Mouse (Mus musculus): ENCODE data around the gene Glra4. TPM values are rescaled to one million over a fixed set of nuclear protein-coding genes. Genes with fewer than 3 reads are reported as not detected.
"Not testable (repeated sequence)": the region's sequence is repeated elsewhere in the genome, so short reads cannot be mapped to it uniquely, and the experiment has no call there.

Glra4 gene
- polyA plus RNA-seq, 1 experiment from 2014 or later = not detected

GRCm38 (mm10) chrX:136755464-136755863 is 24.5 kb downstream of the Glra4 start:
- H3K27me3 ChIP-seq (replicated peaks) = no peaks in the 10 kb centered on the region
- no peak overlapping the region for H3K4me3 ChIP-seq
- no peak overlapping the region for H3K9ac ChIP-seq
- H3K36me3 ChIP-seq (replicated peaks) = no peaks in the 10 kb centered on the region
- H3K4me1 ChIP-seq = no peaks in the 10 kb centered on the region
- ATAC-seq (replicated peaks) = no peak
- H3K9me3 ChIP-seq = no peaks in the 10 kb centered on the region
- H3K4me2 ChIP-seq = no peak overlapping the region
- 94% methylated on average over 3 of the region's 3 CpGs for WGBS
- no peak overlapping the region for H3K27ac ChIP-seq

- Histone ChIP-seq H3K27ac (no peak overlapping the region), H3K9me3 (no peaks in the 10 kb centered on the region), H3K4me1 (no peaks in the 10 kb centered on the region), H3K36me3 (replicated peaks) (no peaks in the 10 kb centered on the region), H3K4me3 (no peak overlapping the region), H3K9ac (no peak overlapping the region), H3K27me3 (replicated peaks) (no peaks in the 10 kb centered on the region), H3K4me2 (no peak overlapping the region)
- ATAC-seq (replicated peaks) = no peak
- WGBS = 90% methylated on average over 4 of the region's 4 CpGs
Observed at GRCm38 (mm10) chrX:136749329-136749728, 30.6 kb downstream of the Glra4 start.

- no peak overlapping the region for H3K9ac ChIP-seq
- H3K4me1 ChIP-seq = no peaks in the 10 kb centered on the region
- no peaks in the 10 kb centered on the region for H3K36me3 ChIP-seq (replicated peaks)
- 82% methylated on average over 8 of the region's 8 CpGs for WGBS
- no peaks in the 10 kb centered on the region for H3K9me3 ChIP-seq
- no peak overlapping the region for H3K4me3 ChIP-seq
- H3K27me3 ChIP-seq (replicated peaks) = no peaks in the 10 kb centered on the region
- H3K4me2 ChIP-seq = no peak overlapping the region
- no peak for ATAC-seq (replicated peaks)
- H3K27ac ChIP-seq = no peak overlapping the region
Observed at GRCm38 (mm10) chrX:136744663-136745062, 35.3 kb downstream of the Glra4 start.

- H3K27me3 ChIP-seq (replicated peaks) = no peaks in the 10 kb centered on the region
- no peaks in the 10 kb centered on the region for H3K36me3 ChIP-seq (replicated peaks)
- no peak for ATAC-seq (replicated peaks)
- H3K4me1 ChIP-seq = peaks cover 6% of the 10 kb centered on the region
- H3K4me3 ChIP-seq = peak within 1 kb of the TSS; percentile 52
- no peaks in the 10 kb centered on the region for H3K9me3 ChIP-seq
- peak within 1 kb of the TSS; percentile 93 for H3K27ac ChIP-seq
- H3K9ac ChIP-seq = 0 out of 2 replicates have a peak within 1 kb of the TSS, but pooled peaks have one; percentile 48
- peak within 1 kb of the TSS; percentile 50 for H3K4me2 ChIP-seq
- 83% methylated on average over 12 of the region's 12 CpGs for WGBS
Observed at GRCm38 (mm10) chrX:136743459-136743858, 36.5 kb downstream of the Glra4 start, which contains the start of gene Morf4l2. Gene Morf4l2, minus strand, starts transcription at chrX:136743690.

GRCm38 (mm10) chrX:136742661-136743103 is 37.3 kb downstream of the Glra4 start:
- H3K27ac ChIP-seq = peak overlapping the region; percentile 93
- H3K4me2 ChIP-seq = peak overlapping the region; percentile 50
- WGBS = 32% methylated on average over 5 of the region's 5 CpGs
- no peaks in the 10 kb centered on the region for H3K27me3 ChIP-seq (replicated peaks)
- H3K9ac ChIP-seq = 0 out of 2 replicates have a peak overlapping the region, but pooled peaks have one; percentile 48
- no peaks in the 10 kb centered on the region for H3K9me3 ChIP-seq
- H3K36me3 ChIP-seq (replicated peaks) = no peaks in the 10 kb centered on the region
- peaks cover 8% of the 10 kb centered on the region for H3K4me1 ChIP-seq
- no peak for ATAC-seq (replicated peaks)
- H3K4me3 ChIP-seq = peak overlapping the region; percentile 52

- H3K4me2 ChIP-seq = peak overlapping the region; percentile 50
- H3K4me1 ChIP-seq = peaks cover 8% of the 10 kb centered on the region
- H3K4me3 ChIP-seq = peak overlapping the region; percentile 52
- H3K27me3 ChIP-seq (replicated peaks) = no peaks in the 10 kb centered on the region
- no peaks in the 10 kb centered on the region for H3K9me3 ChIP-seq
- peak overlapping the region; percentile 48; the same call in 1 of the 2 replicates for H3K9ac ChIP-seq
- no peak for ATAC-seq (replicated peaks)
- no peaks in the 10 kb centered on the region for H3K36me3 ChIP-seq (replicated peaks)
- WGBS = 21% methylated on average over 10 of the region's 10 CpGs
- H3K27ac ChIP-seq = peak overlapping the region; percentile 93
Observed at GRCm38 (mm10) chrX:136742241-136742640, 37.7 kb downstream of the Glra4 start.

- peak overlapping the region; percentile 50 for H3K4me2 ChIP-seq
- peak; percentile 87 for ATAC-seq (replicated peaks)
- no peaks in the 10 kb centered on the region for H3K36me3 ChIP-seq (replicated peaks)
- H3K27ac ChIP-seq = peak overlapping the region; percentile 93
- 37% methylated on average over 46 of the region's 46 CpGs for WGBS
- H3K4me1 ChIP-seq = peaks cover 8% of the 10 kb centered on the region
- peak overlapping the region; percentile 48 for H3K9ac ChIP-seq
- peak overlapping the region; percentile 52 for H3K4me3 ChIP-seq
- H3K27me3 ChIP-seq (replicated peaks) = no peaks in the 10 kb centered on the region
- no peaks in the 10 kb centered on the region for H3K9me3 ChIP-seq
Observed at GRCm38 (mm10) chrX:136741651-136742201, 38.2 kb downstream of the Glra4 start.

- Histone ChIP-seq H3K9me3 (no peaks in the 10 kb centered on the region), H3K27me3 (replicated peaks) (no peaks in the 10 kb centered on the region), H3K4me2 (peak overlapping the region; percentile 52; the same call in 1 of the 2 replicates), H3K27ac (peak overlapping the region; percentile 93), H3K4me3 (peak overlapping the region; percentile 54), H3K9ac (peak overlapping the region; percentile 47), H3K36me3 (replicated peaks) (no peaks in the 10 kb centered on the region), H3K4me1 (peaks cover 8% of the 10 kb centered on the region)
- WGBS = 23% methylated on average over 39 of the region's 39 CpGs
- ATAC-seq (replicated peaks) = peak; percentile 98
Observed at GRCm38 (mm10) chrX:136740791-136741650, 38.9 kb downstream of the Glra4 start.

GRCm38 (mm10) chrX:136740087-136740790 is 39.7 kb downstream of the Glra4 start:
- Histone ChIP-seq H3K9ac (peak overlapping the region; percentile 47; the same call in 1 of the 2 replicates), H3K36me3 (replicated peaks) (no peaks in the 10 kb centered on the region), H3K27ac (peak overlapping the region; percentile 82), H3K4me3 (peak overlapping the region; percentile 54), H3K27me3 (replicated peaks) (no peaks in the 10 kb centered on the region), H3K9me3 (no peaks in the 10 kb centered on the region), H3K4me1 (peaks cover 8% of the 10 kb centered on the region), H3K4me2 (peak overlapping the region; percentile 52; the same call in 1 of the 2 replicates)
- ATAC-seq (replicated peaks) = no peak
- WGBS = 24% methylated on average over 15 of the region's 15 CpGs

GRCm38 (mm10) chrX:136732016-136732415 is 47.9 kb downstream of the Glra4 start:
- H3K9ac ChIP-seq = no peak overlapping the region
- no peak overlapping the region for H3K4me3 ChIP-seq
- H3K9me3 ChIP-seq = no peaks in the 10 kb centered on the region
- H3K27ac ChIP-seq = no peak overlapping the region
- WGBS = 86% methylated on average over 4 of the region's 4 CpGs
- no peak for ATAC-seq (replicated peaks)
- H3K4me1 ChIP-seq = no peaks in the 10 kb centered on the region
- no peak overlapping the region for H3K4me2 ChIP-seq
- H3K36me3 ChIP-seq (replicated peaks) = peaks cover 4% of the 10 kb centered on the region; the same call in 1 of the 2 replicates
- no peaks in the 10 kb centered on the region for H3K27me3 ChIP-seq (replicated peaks)

GRCm38 (mm10) chrX:136714742-136715474 is 65.0 kb downstream of the Glra4 start:
- H3K9me3 ChIP-seq; H3K36me3 ChIP-seq (replicated peaks); H3K4me2 ChIP-seq; H3K9ac ChIP-seq; H3K27me3 ChIP-seq (replicated peaks); H3K4me1 ChIP-seq; H3K4me3 ChIP-seq: not testable (repeated sequence)
- peak; percentile 96 for ATAC-seq (replicated peaks)
- H3K27ac ChIP-seq = peak overlapping the region; percentile 71
- 30% methylated on average over 3 of the region's 3 CpGs for WGBS

All from midbrain, embryonic 15.5 days (tissue).